Mouse (Mus musculus) telencephalon, adult 2 months (tissue): ENCODE measurements around the gene Ppih.
"Not testable (repeated sequence)": the region's sequence is repeated elsewhere in the genome, so short reads cannot be mapped to it uniquely, and the experiment has no call there.

Experiments
- DNase-seq: peaks from one replicate; pipeline ENCODE4 v3.0.0-alpha.2; 2011; ENCODE audit warnings: low read depth, low spot score

Ppih gene

DNA sequence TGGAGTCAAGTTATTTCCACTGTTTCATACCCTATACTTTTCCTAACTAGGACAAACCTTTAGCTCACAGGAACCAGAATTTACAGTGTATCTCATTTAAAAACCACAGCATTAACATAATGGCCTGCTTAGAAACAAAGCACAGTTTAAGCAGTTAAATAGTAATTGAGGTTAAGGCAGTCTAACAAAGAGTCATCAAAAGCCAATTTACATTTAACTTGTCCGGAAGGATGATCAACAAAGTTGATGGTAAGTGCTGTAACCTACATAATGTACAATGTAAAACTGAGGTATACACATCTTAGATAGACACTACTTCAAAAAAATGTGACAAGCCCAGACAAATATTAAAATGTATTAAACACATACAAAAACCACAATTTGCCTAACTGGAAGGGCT lies 28.4 kb downstream of the Ppih start:
- no peak for DNase-seq

DNA sequence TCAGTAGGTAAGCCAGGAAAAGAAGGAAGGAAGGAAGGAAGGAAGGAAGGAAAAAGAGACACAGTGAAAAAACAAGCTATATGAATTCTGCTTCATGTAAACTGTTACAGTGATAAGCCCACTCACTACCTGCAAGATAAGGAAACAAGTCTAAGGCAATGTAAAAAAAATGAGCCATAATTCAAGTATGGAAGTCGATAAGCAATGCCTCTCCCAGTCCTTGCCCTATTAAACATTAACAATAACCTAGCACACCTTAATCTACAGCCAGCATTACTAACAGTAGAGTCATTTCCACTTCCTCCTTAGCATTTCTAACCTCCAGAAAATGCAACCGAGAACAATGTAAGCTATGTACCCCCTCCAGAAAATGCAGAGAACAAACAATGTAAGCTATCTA lies 35.0 kb downstream of the Ppih start:
- no peak for DNase-seq

- no peak for DNase-seq
Observed at GRCm38 (mm10) chr4:119284861-119285260, 35.5 kb downstream of the Ppih start.

DNA sequence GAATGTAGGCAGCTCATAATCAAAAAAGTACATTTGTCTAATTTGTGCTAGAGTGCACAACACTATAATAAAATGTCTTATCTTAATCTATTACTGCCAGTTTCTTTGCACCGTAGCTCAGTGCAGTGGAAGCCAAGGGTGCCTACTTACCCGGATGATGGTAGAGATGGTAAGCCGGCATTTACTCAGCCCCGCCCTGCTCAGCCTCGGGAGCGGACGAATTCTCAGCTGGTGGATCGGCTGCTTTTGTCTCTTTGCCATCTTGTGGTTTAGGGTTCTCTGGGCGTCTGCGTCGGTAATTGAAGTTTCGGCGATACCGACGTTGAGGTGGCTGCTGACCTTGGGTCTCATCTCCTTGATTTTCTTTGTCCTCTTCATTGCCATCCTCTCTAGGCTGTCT lies 41.6 kb downstream of the Ppih start:
- not testable (repeated sequence) for DNase-seq

GRCm38 (mm10) chr4:119275726-119276125 lies 44.6 kb downstream of the Ppih start:
- no peak for DNase-seq

DNA sequence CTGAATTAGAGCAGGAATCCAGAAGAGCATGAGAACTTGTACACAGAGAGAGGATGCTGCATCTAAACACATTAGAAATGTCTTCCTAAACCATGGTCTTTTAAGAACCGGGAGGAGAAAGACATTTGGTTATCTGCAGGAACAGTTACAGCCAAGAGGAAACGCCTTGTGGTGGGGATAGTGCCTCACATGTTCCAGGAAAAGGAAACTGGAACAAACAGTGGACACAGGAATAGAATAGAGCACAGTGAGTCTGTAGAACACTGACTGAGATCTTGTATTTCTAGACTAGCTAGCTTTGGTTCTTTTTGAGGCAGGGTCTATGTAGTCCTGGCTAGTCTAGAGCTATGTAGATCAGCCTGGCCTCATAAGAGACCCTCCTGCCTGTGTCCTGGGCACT lies 45.1 kb downstream of the Ppih start:
- DNase-seq, result no peak

- DNase-seq, result no peak
Observed at GRCm38 (mm10) chr4:119274627-119275026, 45.7 kb downstream of the Ppih start.

DNA sequence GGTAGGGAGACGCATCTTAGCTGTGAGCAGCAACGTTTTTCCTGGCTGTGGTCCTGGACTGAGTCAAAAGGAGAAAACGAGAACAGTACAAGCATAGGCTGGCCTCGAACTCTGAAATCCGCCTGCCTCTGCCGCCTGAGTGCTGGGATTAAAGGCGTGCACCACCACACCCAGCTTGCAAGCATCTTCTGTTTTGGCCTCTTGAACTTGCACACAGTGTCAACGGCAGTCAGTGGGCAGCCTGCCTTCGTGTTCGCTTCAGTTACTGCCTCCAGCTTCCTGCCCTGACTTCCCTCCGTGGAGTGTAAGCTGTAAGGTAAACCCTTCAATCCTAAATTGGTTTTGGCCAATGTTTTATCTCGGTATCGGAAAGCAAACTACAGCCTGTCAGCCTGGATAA lies 53.7 kb downstream of the Ppih start:
- no peak for DNase-seq

GRCm38 (mm10) chr4:119263459-119263858 lies 56.9 kb downstream of the Ppih start:
- DNase-seq, result no peak

- no peak for DNase-seq
Observed at GRCm38 (mm10) chr4:119262483-119262882, 57.9 kb downstream of the Ppih start.

GRCm38 (mm10) chr4:119261087-119261713 lies 59.1 kb downstream of the Ppih start:
- no peak for DNase-seq

DNA sequence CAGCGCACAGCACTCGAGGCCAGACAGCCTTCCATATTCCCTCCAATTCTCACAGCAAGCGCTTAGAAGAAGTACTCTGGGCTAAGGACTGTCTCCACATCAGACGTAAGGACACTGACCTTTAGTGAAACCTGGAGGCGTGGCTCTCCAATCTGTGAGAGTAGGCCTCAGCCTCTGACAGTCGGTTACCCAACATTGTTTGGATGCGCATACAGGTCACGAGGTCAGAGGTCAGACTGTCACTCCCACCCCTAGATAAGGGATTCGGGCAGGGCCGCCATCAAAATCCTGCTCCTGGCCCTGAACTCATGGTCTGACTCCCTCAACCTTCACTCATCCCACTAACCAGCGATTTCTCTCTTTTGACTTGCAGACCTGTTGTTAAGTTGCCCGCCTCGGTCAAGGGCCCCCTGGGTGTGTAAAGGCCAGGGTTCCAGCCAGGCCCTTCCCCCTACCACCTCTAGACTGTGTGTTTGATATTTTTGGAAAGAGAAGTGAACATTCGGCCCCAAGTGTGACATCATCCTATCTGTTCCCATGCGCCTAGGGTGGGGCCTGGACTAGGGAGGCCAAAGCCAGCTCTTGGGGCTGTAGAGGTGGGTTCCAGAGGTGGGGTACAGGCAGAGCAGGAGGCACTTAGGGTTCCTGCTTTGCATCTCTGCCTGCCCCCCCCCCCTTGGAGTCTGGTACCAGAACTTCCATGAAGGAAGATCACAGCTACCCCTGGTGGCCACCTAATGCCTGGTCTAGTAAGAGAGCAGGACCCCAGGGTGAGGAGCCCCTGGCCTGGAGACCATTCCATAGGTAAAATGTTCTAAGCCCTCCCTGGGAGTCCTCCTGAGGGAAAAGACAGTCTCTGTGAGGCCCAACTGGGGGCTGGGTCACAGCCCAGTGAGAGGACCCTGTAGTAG lies 60.7 kb downstream of the Ppih start:
- no peak for DNase-seq

DNA sequence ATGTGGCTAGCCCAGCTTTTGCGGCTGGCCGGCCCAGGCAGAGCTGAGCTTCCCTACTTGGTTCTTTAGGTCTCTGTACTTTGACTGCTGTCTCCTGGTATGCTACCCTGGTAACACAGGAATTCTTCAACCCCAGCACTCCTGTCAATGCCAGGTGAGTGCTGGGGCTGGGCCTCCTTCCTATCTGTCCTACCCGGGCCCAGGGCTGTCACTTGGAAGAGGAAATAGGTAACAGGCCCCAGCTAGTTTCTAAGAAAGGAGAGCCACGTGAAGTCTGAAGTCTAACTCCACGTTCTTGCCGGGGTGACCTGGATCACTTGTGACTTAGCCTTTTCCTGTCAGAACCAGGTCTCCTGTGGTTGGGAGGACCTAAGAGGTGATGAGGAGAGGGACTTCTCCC lies 63.3 kb downstream of the Ppih start:
- DNase-seq, result no peak

DNA sequence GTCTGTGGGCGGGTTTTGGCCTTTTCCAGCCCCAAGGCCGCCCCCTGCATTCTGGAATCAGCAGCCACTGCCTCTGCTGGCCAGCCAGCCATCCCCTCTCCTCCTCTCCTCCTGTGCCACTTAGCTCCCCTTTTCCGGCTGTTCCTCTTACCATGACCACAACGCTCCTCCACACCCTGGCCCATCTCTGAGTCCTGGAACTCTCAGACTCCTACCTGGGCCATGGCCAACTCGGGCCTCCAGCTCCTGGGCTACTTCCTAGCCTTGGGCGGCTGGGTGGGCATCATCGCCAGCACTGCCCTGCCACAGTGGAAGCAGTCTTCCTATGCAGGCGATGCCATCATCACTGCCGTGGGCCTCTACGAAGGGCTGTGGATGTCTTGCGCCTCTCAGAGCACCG lies 65.0 kb downstream of the Ppih start, which contains the start of gene Cldn19:
Gene Cldn19 (plus strand): TSS at position 64 of the 400 bp plus-strand sequence.
- DNase-seq, result no peak

GRCm38 (mm10) chr4:119254012-119254618 lies 66.2 kb downstream of the Ppih start:
- DNase-seq, result peak; percentile 39

- no peak for DNase-seq
Observed at GRCm38 (mm10) chr4:119252025-119252808, 68.1 kb downstream of the Ppih start.
